Mouse (Mus musculus) G1E-ER4 (cell line): ENCODE measurements around the gene Dnah2. TPM values are rescaled to one million over a fixed set of nuclear protein-coding genes. Genes with fewer than 3 reads are reported as not detected.
"Not testable (repeated sequence)": the region's sequence is repeated elsewhere in the genome, so short reads cannot be mapped to it uniquely, and the experiment has no call there.

ENCODE experiments used
- GATA1 ChIP-seq: IDR thresholded peaks from one replicate; pipeline ENCODE4 v1.8.0; 2012; ENCODE audit warnings: low read length, inconsistent platforms
- polyA plus RNA-seq: library from polyadenylated mRNA; stranded (reverse); fragments of >175 nt; gene quantifications from 2 replicates; pipeline ENCODE4 v1.2.3, GENCODE M21; 2012

The Dnah2 gene
- polyA plus RNA-seq, 1 experiment, result 0.01 TPM

DNA sequence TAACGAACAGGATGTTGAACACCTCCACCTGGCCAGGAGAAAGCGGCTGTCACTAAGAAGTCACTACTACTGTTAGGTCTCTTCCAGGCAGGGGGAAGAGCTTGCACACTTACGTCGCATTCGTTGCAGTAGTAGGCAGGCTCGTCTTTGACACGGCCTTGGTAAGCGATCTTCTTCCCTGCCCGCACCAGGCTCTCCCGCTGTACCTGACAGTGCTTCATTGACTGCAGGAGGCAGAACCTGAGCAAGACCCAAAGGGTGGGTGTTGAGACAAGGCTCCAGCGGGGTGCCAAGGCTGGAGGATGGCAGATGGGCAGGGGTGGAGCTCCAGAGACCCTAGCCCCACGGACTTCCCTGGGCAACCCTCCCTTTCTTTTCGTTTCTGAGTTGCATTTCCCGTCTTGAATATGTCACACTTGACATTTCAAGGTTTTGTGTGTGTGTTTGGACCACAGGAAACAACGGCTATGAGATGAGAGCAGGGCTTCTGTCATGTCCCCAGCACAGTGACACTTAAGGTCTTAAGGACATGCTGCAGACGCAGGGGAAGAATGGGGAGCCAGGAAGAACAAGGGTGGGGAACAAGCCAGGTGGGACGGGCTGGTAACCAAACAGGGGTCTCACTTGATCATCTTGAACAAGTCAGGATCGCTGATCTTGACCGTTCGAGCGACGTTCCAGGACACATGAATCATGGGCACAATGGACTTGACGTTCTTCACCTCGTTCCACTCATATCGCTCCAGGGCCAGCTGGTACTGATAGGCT lies 148.6 kb downstream of the Dnah2 start:
- no peak for TF ChIP-seq GATA1

GRCm38 (mm10) chr11:69399201-69400082 lies 149.5 kb downstream of the Dnah2 start:
- no peak for TF ChIP-seq GATA1

DNA sequence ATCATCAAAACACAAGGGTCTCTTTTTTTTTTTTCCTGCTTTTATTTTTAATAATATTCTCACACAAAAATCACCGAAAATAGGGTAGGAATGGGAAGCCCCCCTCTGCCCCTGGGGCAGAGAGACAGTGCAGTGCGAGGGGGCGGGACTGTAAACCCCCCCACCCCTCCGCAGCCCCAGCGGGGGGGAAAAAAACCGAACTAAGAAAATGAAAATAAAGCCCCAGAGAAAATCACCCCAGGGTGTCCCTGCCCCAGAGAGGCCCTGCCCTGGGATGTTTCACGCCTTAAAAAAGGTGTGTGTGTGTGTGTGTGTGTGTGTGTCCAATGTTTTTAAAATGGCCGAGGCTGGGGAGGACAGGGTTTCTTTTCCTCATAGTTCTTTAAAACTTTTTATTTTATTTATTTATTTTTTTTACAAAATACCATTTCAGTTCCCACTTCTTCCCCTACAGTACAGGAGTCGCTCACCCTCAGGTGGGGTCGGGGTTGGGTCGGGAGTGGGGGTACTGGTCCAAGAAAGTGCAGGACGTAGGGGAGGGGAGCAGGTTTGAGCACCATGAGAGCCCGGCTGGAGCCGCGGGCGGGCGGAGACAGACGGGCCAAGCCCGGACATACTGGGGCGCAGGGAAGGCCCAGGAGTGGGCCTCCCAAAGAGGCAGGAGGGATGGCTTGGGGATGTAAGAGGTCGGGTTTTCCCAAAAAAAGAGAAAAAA lies 150.3 kb downstream of the Dnah2 start:
- no peak for TF ChIP-seq GATA1

DNA sequence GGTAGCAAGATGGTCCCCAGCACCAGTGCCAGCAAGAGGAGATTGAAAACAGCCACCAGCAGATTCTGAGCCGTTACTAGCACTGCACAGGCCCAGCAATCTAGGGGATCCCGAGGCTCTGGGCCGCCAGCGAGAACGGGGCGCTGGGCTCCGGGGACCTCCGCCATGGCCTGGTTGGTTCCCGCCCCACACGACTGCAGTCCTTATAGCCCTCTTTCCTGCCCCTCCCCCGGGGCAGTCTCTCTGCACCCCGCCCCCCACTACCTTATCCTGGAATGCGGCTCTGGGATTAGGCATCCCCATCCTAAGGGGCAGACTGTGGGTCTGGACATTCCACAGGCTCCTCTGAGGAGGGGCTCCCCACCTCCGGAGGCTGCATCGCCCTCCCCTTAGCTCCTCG lies 150.9 kb downstream of the Dnah2 start, which contains the start of gene Tmem88:
Gene Tmem88 (minus strand): TSS at position 176 of the 400 bp plus-strand sequence.
- no peak for TF ChIP-seq GATA1

DNA sequence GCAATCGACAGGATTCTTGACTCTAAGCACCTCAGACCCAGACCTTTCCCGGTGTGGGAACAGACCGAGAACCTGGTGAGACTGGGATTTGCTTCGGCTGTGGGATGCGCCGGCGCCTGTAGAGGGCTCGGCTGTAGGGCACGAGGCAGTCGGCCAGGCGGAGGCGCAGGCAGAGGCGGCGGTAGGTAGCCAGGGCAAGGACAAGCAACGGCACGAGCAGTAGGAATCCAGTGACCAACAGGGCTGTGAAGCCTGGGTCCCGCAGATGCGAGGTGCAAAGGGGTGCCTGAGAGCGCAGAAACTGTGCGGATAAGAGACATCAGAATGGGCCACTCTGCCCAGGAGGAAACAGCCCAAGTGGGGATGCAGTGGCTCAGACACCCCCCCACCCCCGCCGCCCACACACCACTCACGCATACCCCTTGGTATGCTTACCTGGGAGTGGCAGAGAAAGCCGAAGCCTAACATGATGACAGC lies 151.3 kb downstream of the Dnah2 start:
- no peak for TF ChIP-seq GATA1

DNA sequence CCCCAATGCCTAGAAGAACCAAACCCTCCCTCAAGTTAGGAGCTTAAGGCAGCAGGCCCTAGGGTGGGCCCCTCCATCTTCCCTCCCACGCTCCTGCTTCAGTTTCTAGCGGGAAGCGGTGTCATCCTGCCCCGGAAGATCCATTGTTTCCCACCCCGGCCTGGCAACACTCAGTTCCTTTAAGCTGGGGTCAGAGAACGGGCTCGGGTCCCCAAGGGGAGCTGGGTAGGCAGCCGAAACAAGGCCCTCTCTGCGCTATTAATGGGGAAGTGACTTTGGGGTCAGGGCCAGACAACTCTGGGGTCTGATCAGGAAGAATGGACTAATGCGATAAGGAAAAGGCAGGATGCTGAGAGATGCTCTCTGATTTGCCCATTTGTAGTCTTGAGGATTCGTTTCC lies 152.1 kb downstream of the Dnah2 start:
- TF ChIP-seq GATA1, result no peak

DNA sequence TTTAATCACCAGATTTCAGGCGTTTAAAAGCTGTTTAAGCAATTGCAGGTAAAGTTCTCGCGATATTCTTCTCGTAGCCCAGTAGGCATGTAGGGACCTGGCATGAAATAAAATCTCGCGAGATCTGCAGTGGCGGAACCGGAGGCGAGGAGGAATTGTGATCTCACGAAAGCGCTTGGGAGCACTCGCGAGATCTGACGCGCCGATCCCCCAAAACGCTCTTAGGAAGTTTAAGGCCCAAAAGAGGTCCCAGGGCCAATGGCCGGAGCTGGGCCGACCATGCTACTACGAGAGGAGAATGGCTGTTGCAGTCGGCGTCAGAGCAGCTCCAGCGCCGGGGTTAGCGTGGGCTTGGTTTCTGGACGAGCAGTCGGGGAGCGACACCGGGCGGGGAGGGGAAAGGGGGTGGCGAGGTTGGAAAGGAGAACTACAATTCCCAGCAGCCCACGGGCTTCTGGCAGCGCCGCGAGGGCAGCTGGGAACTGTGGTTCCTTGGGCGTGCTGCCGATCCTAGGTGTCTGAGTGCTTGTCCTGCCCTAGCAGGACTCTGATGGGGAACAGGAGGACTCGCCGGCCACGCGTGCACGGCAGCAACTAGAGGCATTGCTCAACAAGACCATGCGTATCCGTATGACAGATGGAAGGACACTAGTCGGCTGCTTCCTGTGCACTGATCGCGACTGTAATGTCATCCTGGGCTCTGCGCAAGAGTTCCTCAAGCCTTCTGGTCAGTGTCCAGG lies 153.1 kb downstream of the Dnah2 start:
- TF ChIP-seq GATA1, result no peak

DNA sequence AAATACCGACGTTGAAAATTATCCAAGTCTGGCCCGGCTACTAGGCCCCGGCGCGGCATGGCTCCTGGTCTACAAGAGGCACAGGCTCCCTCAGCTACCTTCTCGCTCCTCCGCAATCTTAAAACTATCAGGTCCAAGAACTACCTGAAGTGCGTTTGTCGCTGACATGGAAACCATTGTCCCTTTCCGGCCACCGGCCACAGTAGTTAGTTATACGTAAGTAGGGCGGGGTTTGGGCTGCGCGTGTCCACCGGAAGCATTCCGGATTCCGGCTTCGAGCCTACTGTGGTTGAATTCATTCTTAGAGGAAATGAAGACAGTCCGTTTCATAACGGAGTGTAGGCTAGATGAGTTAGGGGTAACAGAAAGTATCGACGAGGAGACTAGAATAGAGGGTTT lies 153.7 kb downstream of the Dnah2 start, which contains the start of the genes Naa38 and Cyb5d1:
Gene Naa38 (plus strand): TSS at position 253 of the 399 bp plus-strand sequence.
Gene Cyb5d1 (minus strand): TSS at position 397 of the 399 bp plus-strand sequence.
- TF ChIP-seq GATA1, result not testable (repeated sequence)

DNA sequence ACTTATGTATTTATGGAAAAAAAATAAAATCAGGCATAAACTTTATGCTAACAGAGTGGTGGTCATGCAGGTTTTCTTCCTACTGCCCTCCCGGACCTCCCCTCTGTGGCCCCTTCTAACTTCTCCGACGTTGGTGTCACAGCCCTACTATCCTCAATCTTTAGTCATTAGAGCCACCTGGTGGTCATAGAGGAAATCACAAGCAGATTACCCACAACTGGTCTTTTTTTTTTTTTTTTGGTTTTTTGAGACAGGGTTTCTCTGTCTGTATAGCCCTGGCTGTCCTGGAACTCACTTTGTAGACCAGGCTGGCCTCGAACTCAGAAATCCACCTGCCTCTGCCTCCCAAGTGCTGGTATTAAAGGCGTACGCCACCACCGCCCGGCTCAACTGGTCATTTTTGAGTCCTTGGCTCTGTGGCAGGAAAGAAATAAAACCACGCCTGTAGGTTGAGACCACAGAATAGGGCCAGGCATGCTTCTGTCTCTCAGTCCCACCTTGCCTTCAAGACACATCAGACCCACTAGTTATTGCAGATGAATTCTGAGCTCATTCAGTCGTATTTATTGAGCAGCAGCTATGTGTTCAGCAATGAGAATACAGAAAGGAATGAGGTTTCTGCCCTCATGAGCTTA lies 158.4 kb downstream of the Dnah2 start:
- no peak for TF ChIP-seq GATA1

DNA sequence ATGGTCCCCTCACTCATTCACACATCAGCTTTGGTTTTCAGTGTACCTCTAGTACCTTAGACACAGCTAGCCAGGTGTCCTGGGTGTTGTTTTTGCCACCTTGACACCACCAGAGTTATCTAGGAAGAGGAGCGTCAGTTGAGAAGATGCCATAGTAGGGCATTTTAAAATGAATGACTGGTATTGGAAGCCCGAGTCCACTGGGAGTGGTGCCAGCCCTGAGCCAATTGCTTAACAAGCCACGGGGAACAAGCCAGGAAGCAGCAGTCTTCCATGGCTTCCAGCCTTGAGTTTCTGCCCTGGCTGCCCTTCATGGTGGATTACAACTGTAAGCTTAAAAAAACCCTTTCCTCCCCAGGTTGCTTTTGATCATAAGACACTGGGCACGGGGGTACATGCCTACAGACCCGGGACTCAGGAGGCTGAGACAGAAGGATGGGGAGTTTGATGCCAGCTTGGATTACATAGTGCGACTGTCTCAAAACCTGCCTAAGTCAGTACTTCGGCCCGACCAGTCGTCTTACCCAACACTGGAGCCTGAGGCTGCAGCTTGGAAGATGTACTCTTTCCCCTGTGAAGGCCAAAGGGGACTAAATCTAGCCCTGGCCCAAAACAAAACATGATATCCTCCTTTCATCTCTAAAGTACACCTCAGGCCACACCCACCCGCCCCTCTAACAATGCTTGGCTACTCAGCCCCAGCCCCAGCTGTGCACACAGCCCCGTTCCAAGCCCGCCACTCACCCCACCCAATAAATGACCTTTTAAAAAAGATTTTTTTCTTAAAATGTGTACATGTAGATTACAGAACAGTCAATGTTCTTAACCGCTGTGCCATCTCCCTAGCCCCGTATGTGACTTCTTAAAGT lies 159.1 kb downstream of the Dnah2 start:
- TF ChIP-seq GATA1, result no peak

DNA sequence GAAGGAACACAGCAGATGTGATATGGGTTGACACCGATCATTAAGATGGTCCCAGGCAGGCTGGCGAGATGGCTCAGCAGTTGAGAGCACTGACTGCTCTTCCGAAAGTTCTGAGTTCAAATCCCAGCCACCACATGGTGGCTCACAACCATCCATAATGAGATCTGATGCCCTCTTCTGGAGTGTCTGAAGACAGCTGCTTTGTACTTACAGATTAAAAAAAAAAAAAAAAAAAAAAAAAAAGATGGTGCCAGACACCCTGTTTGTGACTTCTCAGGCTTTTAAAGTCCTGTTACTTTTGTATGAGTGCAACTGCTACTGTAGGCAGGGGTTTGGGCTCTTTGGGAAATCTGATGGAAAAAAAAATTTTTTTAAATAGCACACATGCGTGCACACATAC lies 160.2 kb downstream of the Dnah2 start:
- TF ChIP-seq GATA1, result no peak

DNA sequence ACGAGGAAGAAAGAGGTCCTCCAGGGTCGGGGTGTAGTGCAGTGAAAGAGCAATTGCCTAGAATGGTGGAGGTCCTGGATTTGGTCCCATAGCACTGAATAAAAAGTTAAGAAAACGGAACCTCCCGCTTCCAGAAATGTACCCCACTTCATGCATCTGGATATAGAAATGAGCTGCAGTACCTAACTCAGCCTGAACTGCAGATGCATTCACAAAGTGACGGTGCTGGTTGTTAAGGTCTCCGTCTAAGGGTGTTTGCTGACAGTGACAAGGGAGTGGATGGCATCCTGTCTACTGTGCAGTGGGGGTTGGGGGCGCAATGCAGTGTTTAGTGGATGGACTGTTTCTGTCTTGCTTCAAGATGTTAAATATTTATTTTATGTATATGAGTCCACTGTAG lies 162.2 kb downstream of the Dnah2 start:
- no peak for TF ChIP-seq GATA1

- TF ChIP-seq GATA1, result no peak
Measured at GRCm38 (mm10) chr11:69384979-69385378, 163.9 kb downstream of the Dnah2 start.
